Mouse (Mus musculus): Measurements from ENCODE around the gene Gm13271. TPM values are rescaled to one million over a fixed set of nuclear protein-coding genes. Genes with fewer than 3 reads are reported as not detected.
"Not testable (repeated sequence)": the region's sequence is repeated elsewhere in the genome, so short reads cannot be mapped to it uniquely, and the experiment has no call there.

The Gm13271 gene
- polyA plus RNA-seq, 1 experiment = not detected

DNA sequence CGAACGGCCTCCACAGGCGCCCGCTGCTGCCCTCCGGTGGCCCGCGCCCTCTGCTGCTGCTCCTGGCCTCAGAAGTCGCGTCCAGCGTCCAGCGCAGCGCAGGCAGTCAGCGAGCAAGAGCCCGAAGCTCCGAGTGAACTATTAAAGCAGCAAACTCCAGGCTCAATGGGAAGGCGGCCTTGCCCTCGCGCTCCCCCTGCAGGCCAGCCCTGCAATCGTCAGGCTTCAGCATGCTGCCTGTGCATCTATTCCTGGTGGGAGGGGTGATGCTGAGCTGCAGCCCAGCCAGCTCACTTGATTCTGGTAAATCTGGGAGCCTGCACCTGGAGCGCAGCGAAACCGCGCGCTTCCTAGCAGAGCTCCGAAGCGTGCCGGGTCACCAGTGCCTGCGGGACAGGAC is 33.7 kb downstream of the Gm13271 start, which contains the start of gene Gm13277:
TSS of gene Gm13277 (plus strand) at position 231 of the 400 bp plus-strand sequence.
- not testable (repeated sequence) for H3K27ac ChIP-seq (ENCODE audit: insufficient read depth, low read depth, low read length); H3K36me3 ChIP-seq (ENCODE audit: control insufficient read depth, insufficient read depth, low read length); H3K4me1 ChIP-seq (ENCODE audit: control insufficient read depth, insufficient read depth, insufficient read length, low read length); H3K4me3 ChIP-seq (ENCODE audit: low read depth, low read length); H3K27me3 ChIP-seq (ENCODE audit: control insufficient read depth, insufficient read depth, low read length)
- 0% methylated on average over 6 of the region's 28 CpGs for WGBS

GRCm38 (mm10) chr4:88791250-88791649 is 36.6 kb downstream of the Gm13271 start, which contains the start of gene Gm13278:
Gene Gm13278, plus strand, starts transcription at chr4:88791550.
- not testable (repeated sequence) for H3K36me3 ChIP-seq (ENCODE audit: control insufficient read depth, insufficient read depth, low read length); H3K27me3 ChIP-seq (ENCODE audit: control insufficient read depth, insufficient read depth, low read length); H3K4me1 ChIP-seq (ENCODE audit: control insufficient read depth, insufficient read depth, insufficient read length, low read length); H3K4me3 ChIP-seq (ENCODE audit: low read depth, low read length); H3K27ac ChIP-seq (ENCODE audit: insufficient read depth, low read depth, low read length)
- WGBS = no CpG with 5 or more reads among the region's 28 CpGs

DNA sequence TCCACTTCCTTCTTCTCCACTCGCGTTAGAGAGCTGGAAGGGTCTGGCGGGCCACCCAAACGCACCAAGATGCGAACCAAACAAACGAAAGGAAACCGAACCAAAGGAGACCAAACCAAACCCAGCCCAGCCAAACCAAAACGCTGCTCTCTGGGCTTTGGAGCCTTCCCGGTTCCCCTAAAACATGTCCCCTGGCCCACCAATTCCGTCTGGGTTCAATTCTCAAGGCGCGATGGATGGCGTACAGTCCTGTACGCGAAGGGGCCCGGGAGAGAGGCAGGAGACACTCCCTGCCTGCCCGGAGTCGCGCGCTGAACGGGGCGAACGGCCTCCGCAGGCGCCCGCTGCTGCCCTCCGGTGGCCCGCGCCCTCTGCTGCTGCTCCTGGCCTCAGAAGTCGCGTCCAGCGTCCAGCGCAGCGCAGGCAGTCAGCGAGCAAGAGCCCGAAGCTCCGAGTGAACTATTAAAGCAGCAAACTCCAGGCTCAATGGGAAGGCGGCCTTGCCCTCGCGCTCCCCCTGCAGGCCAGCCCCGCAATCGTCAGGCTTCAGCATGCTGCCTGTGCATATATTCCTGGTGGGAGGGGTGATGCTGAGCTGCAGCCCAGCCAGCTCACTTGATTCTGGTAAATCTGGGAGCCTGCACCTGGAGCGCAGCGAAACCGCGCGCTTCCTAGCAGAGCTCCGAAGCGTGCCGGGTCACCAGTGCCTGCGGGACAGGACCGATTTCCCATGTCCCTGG is 39.4 kb downstream of the Gm13271 start, which contains the start of gene Gm13275:
TSS of gene Gm13275 (plus strand) at position 552 of the 740 bp plus-strand sequence.
- not testable (repeated sequence) for H3K4me3 ChIP-seq (ENCODE audit: low read depth, low read length); H3K36me3 ChIP-seq (ENCODE audit: control insufficient read depth, insufficient read depth, low read length); H3K4me1 ChIP-seq (ENCODE audit: control insufficient read depth, insufficient read depth, insufficient read length, low read length); H3K27me3 ChIP-seq (ENCODE audit: control insufficient read depth, insufficient read depth, low read length); H3K27ac ChIP-seq (ENCODE audit: insufficient read depth, low read depth, low read length)
- under 1% methylated on average over 16 of the region's 52 CpGs for WGBS

- not testable (repeated sequence) for H3K4me1 ChIP-seq (ENCODE audit: control insufficient read depth, insufficient read depth, insufficient read length, low read length)
These were observed 42.4 kb downstream of the Gm13271 start, which contains the start of gene Gm13279 for GRCm38 (mm10) chr4:88797097-88797496. Gene Gm13279, plus strand, starts transcription at chr4:88797397.

GRCm38 (mm10) chr4:88799365-88799764 is 44.7 kb downstream of the Gm13271 start, which contains the start of gene Gm13285:
Gene Gm13285, plus strand, starts transcription at chr4:88799665.
- H3K4me1 ChIP-seq (ENCODE audit: control insufficient read depth, insufficient read depth, insufficient read length, low read length); H3K27me3 ChIP-seq (ENCODE audit: control insufficient read depth, insufficient read depth, low read length); H3K4me3 ChIP-seq (ENCODE audit: low read depth, low read length); H3K36me3 ChIP-seq (ENCODE audit: control insufficient read depth, insufficient read depth, low read length); H3K27ac ChIP-seq (ENCODE audit: insufficient read depth, low read depth, low read length): not testable (repeated sequence)
- 7% methylated on average over 6 of the region's 7 CpGs for WGBS

More at GRCm38 (mm10) chr4:88797097-88797496, 42.4 kb downstream of the Gm13271 start, which contains the start of gene Gm13279:
- H3K27me3 ChIP-seq (ENCODE audit: control insufficient read depth, insufficient read depth, low read length); H3K36me3 ChIP-seq (ENCODE audit: control insufficient read depth, insufficient read depth, low read length); H3K27ac ChIP-seq (ENCODE audit: insufficient read depth, low read depth, low read length); H3K4me3 ChIP-seq (ENCODE audit: low read depth, low read length): not testable (repeated sequence)
- WGBS = no CpG with 5 or more reads among the region's 28 CpGs

- H3K36me3 ChIP-seq (ENCODE audit: control insufficient read depth, insufficient read depth, low read length); H3K4me3 ChIP-seq (ENCODE audit: low read depth, low read length); H3K27ac ChIP-seq (ENCODE audit: insufficient read depth, low read depth, low read length); H3K27me3 ChIP-seq (ENCODE audit: control insufficient read depth, insufficient read depth, low read length); H3K4me1 ChIP-seq (ENCODE audit: control insufficient read depth, insufficient read depth, insufficient read length, low read length): not testable (repeated sequence)
- WGBS = no CpG with 5 or more reads among the region's 29 CpGs
These were observed 48.3 kb downstream of the Gm13271 start, which contains the start of gene Gm13287 for GRCm38 (mm10) chr4:88802954-88803353. Gene Gm13287, plus strand, starts transcription at chr4:88803254.

Other genes starting within 250 kb of the Gm13271 start
- gene Ifnb1, start 232.1 kb upstream of the Gm13271 start, polyA plus RNA-seq (2012; rRNA removed) = not detected in 2 replicates
- not detected in 2 replicates for gene Ifna15, start 196.6 kb upstream of the Gm13271 start, polyA plus RNA-seq (2012; rRNA removed)
- gene Ifna14, start 183.1 kb upstream of the Gm13271 start, polyA plus RNA-seq (2012; rRNA removed) = not detected in 2 replicates
- not detected in 2 replicates for gene Ifna9, start 162.5 kb upstream of the Gm13271 start, polyA plus RNA-seq (2012; rRNA removed)
- gene Ifna12, start 151.5 kb upstream of the Gm13271 start, polyA plus RNA-seq (2012; rRNA removed) = not detected in 2 replicates
- not detected in 2 replicates for gene C87499, start 120.5 kb upstream of the Gm13271 start, polyA plus RNA-seq (2012; rRNA removed)
- not detected in 2 replicates for gene Ifna13, start 110.4 kb upstream of the Gm13271 start, polyA plus RNA-seq (2012; rRNA removed)
- not detected in 2 replicates for gene Ifna16, start 77.9 kb upstream of the Gm13271 start, polyA plus RNA-seq (2012; rRNA removed)
- not detected in 2 replicates for gene Ifna2, start 71.0 kb upstream of the Gm13271 start, polyA plus RNA-seq (2012; rRNA removed)
- gene Ifnab, start 63.5 kb upstream of the Gm13271 start, polyA plus RNA-seq (2012; rRNA removed) = not detected in 2 replicates
- gene Gm26566, start 33.1 kb upstream of the Gm13271 start, polyA plus RNA-seq (2012; rRNA removed) = 0.68 TPM in 1 of 2 replicates, not detected in the other
- 6.5 and 11.3 TPM in 2 replicates for gene Klhl9, start 32.4 kb upstream of the Gm13271 start, polyA plus RNA-seq (2012; rRNA removed)
- gene Gm13283, start 5.3 kb downstream of the Gm13271 start, polyA plus RNA-seq (2012; rRNA removed) = 0.08 TPM in 2 replicates
- not detected in 2 replicates for gene Gm13290, start 19.0 kb downstream of the Gm13271 start, polyA plus RNA-seq (2012; rRNA removed)
- not detected in 2 replicates for gene Gm13289, start 22.1 kb downstream of the Gm13271 start, polyA plus RNA-seq (2012; rRNA removed)
- not detected in 2 replicates for gene Gm13272, start 25.0 kb downstream of the Gm13271 start, polyA plus RNA-seq (2012; rRNA removed)
- gene Ifnz, start 27.3 kb downstream of the Gm13271 start, polyA plus RNA-seq (2012; rRNA removed) = not detected in 2 replicates
- gene Gm13276, start 30.8 kb downstream of the Gm13271 start, polyA plus RNA-seq (2012; rRNA removed) = not detected in 2 replicates
- not detected in 2 replicates for gene Gm13277, start 33.8 kb downstream of the Gm13271 start, polyA plus RNA-seq (2012; rRNA removed)
- not detected in 2 replicates for gene Gm13278, start 36.7 kb downstream of the Gm13271 start, polyA plus RNA-seq (2012; rRNA removed)
- not detected in 2 replicates for gene Gm13275, start 39.6 kb downstream of the Gm13271 start, polyA plus RNA-seq (2012; rRNA removed)
- not detected in 2 replicates for gene Gm13279, start 42.5 kb downstream of the Gm13271 start, polyA plus RNA-seq (2012; rRNA removed)
- not detected in 2 replicates for gene Gm13285, start 44.8 kb downstream of the Gm13271 start, polyA plus RNA-seq (2012; rRNA removed)
- gene Gm13287, start 48.4 kb downstream of the Gm13271 start, polyA plus RNA-seq (2012; rRNA removed) = not detected in 2 replicates
- not detected in 2 replicates for gene Gm13288, start 50.7 kb downstream of the Gm13271 start, polyA plus RNA-seq (2012; rRNA removed)
- gene Ifna7, start 61.4 kb downstream of the Gm13271 start, polyA plus RNA-seq (2012; rRNA removed) = not detected in 2 replicates
- gene Ifna11, start 65.1 kb downstream of the Gm13271 start, polyA plus RNA-seq (2012; rRNA removed) = not detected in 2 replicates
- not detected in 2 replicates for gene Ifna6, start 72.5 kb downstream of the Gm13271 start, polyA plus RNA-seq (2012; rRNA removed)
- gene Ifna5, start 80.7 kb downstream of the Gm13271 start, polyA plus RNA-seq (2012; rRNA removed) = not detected in 2 replicates
- gene Ifna4, start 87.0 kb downstream of the Gm13271 start, polyA plus RNA-seq (2012; rRNA removed) = not detected in 2 replicates
- gene Ifna1, start 95.2 kb downstream of the Gm13271 start, polyA plus RNA-seq (2012; rRNA removed) = not detected in 2 replicates
- gene Ifne, start 125.3 kb downstream of the Gm13271 start, polyA plus RNA-seq (2012; rRNA removed) = 0.42 TPM in 1 of 2 replicates, not detected in the other